Mouse (Mus musculus) cerebellum, adult 2 months (tissue): ENCODE measurements around the gene Il6st.

Experiments
- CTCF ChIP-seq: fragments of 200-500 bp; IDR thresholded peaks from 2 replicates; pipeline ENCODE4 v1.5.1; 2011; ENCODE audit warnings: low read depth, mild to moderate bottlenecking, control low read depth, low read length, moderate library complexity, borderline replicate concordance; ENCODE audit not compliant: insufficient read depth
- POLR2A ChIP-seq: fragments of 200-500 bp; IDR thresholded peaks from 2 replicates; pipeline ENCODE4 v1.6.1; 2011; ENCODE audit warnings: low read length, control low read depth, borderline replicate concordance; ENCODE audit not compliant: insufficient read depth

DNA sequence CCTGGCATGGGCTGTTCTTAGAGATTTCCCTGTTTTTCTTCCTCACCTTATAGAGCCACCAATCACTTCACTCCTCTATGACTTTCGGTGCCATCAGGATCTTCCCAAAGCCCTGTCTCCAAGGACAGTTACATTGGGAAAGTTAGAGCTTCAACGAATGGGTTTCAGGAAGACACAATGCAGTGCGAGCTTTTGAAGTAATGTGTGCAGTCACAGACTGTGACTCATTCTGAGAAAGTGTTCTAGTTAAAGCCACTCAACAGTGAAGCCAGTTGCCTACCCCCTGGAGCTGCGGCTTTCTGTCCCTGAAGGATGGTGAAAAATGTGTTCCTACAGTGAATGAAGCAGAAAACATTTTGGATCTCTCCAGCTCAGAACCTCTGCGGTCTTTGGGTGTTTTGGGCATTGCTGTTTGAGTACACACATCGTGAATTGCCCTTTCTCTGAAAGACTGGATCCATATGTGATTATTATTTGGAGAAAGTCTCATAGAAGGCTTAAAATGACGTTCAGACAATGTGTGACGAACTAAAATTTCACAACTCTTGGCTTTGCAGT is 16.7 kb upstream of the Il6st start:
- no peak for TF ChIP-seq POLR2A
- no peak for TF ChIP-seq CTCF
